Mouse (Mus musculus): ENCODE results near the gene Tmem254a.
A peak's percentile ranks its signal among the peaks of the same experiment; 100 is the strongest.
"Not testable (repeated sequence)": the region's sequence is repeated elsewhere in the genome, so short reads cannot be mapped to it uniquely, and the experiment has no call there.

The Tmem254a gene

GRCm38 (mm10) chr14:25927562-25927881 lies at the start of gene Tmem254a:
Gene Tmem254a, minus strand, starts transcription at chr14:25927672.
- not testable (repeated sequence) for DNase-seq

- not testable (repeated sequence) for DNase-seq
Measured at GRCm38 (mm10) chr14:25957861-25958260, 30.4 kb upstream of the Tmem254a start.

GRCm38 (mm10) chr14:25938004-25938403 lies 10.5 kb upstream of the Tmem254a start, which contains the start of gene Cphx1:
Gene Cphx1, plus strand, starts transcription at chr14:25938304.
- not testable (repeated sequence) for DNase-seq

- not testable (repeated sequence) for DNase-seq
Measured at GRCm38 (mm10) chr14:25936867-25937630, 9.6 kb upstream of the Tmem254a start.

GRCm38 (mm10) chr14:25926814-25927561 lies 484 bp downstream of the Tmem254a start:
- not testable (repeated sequence) for DNase-seq

GRCm38 (mm10) chr14:25918427-25919170 lies 8.9 kb downstream of the Tmem254a start:
- DNase-seq: not testable (repeated sequence)

DNA sequence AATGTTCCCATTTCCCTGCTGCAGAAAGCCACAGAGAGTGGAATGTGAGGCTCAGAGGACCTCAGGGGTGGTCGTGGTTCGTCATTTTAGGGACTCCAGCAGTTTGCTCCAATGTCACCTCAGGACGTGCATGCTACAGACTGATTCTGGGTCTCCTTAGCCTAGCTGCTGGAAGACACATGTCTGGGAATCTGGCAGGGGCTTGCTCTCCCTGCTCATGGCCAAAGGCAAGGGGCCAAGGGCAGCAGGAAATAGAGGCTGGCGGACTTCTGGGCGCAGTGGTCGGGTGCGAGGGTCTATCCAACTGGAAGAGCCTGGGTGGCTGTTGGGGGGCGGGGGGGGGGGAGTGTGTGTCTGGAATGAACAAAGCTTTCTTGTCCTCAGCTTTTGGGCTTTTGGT lies 18.5 kb downstream of the Tmem254a start:
- not testable (repeated sequence) for DNase-seq

- DNase-seq: not testable (repeated sequence)
Measured at GRCm38 (mm10) chr14:25907272-25907671, 20.2 kb downstream of the Tmem254a start.

DNA sequence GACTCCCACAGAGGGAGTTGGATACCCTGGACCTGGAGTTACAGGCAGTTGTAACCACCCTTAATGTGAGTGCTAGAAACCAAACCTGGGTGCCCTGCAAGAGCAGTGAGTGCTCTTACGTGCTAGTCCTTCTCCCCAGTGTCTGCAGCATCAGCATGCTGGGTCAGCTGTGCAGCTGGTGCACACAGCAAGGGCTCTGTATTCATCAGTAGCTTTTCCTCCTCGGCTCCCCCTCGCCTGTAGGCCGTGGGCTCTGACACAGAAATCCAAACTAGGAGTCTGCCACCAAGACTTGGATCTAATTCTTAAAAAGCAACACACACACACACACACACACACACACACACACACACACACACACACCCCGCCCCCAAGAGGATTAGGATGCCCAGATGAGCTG lies 22.2 kb downstream of the Tmem254a start:
- DNase-seq: peak in 1 of 2 experiments; percentile 0

DNA sequence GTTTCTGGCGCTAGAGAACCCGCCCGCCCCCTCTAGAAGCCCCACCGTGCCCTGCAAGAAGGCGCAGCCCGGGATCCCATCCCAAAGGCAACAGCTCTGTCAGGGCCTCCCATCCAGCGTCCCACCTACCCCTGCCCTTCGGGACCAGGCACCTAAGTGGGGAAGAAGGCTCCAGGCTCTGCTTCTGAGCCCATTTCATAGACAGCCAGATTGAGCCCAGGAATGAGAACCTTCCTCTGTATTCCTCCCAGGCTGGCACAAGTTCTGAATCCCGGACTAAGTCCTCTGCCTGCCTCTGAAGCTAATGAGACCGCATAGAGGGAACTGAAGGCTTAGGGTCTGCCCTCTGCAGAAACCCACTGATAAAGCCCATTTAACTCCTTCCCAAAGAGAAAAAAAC lies 24.5 kb downstream of the Tmem254a start, which contains the start of gene Plac9a:
Gene Plac9a (minus strand): TSS at position 101 of the 400 bp plus-strand sequence.
- not testable (repeated sequence) for DNase-seq

DNA sequence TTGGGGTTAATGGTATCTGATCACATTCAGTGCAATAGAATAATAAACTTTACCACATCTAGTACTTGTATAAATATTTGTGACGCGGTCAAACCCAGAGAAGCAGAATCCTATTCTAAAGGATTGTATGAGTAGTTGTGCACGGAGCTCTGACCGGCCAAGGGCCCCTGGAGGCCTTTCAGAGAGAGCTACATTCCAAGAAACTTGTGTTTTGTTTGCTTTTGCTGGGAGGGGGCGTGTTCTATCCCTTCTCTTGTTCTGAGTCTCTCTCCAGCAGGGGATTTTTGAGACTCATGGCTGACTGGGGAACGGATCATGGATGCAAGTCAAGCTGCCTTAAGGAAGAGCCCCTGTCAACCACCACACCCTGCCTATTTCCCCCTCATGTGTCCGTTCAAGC lies 31.8 kb downstream of the Tmem254a start:
- DNase-seq: not testable (repeated sequence)

GRCm38 (mm10) chr14:25894566-25894965 lies 32.9 kb downstream of the Tmem254a start:
- DNase-seq: not testable (repeated sequence)

DNA sequence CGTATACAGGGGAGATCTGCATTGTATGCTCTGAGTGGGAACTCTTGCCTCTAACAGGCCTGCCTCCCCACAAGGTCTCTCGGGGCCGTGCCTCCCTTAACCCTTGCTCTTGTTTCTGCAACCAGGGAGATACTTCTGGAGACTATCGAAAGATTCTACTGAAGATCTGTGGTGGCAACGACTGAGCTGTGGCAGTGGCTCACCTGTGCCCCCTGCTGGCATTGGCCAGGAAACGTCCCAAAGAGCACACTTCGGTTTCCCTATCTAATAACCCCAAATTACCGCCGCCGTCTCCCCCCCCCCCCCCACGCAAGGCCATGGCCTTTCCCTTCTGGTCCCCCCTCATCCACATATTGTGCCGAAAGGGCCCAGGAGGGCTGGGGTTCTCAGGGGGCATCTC lies 41.6 kb downstream of the Tmem254a start:
- not testable (repeated sequence) for DNase-seq

- not testable (repeated sequence) for DNase-seq
Measured at GRCm38 (mm10) chr14:25881769-25882168, 45.7 kb downstream of the Tmem254a start.

- DNase-seq: not testable (repeated sequence)
Measured at GRCm38 (mm10) chr14:25876640-25877039, 50.8 kb downstream of the Tmem254a start.

Data from cerebellum, postnatal 25 days (tissue).